ENCODE assay signal across 8 mouse cellular contexts in genomic region chr8:35193771-35194170, GRCm38 (mm10).
DNase-seq lines count a peak whose midpoint lies in the region; ATAC-seq and TF ChIP-seq lines count a peak whose summit lies in the region.

No protein-coding gene starts in this region.

- H3K4me1 ChIP-seq in lung, embryonic 14.5 days (ENCODE audit: insufficient read depth) = 0 out of 2 replicates have a peak, but pooled peaks cover 3% of the 10 kb centered on the region
- peaks cover 7% of the 10 kb centered on the region for H3K4me1 ChIP-seq in heart, embryonic 15.5 days (replicated peaks)

- no peaks in the 10 kb centered on the region for H3K27me3 ChIP-seq in lung, embryonic 14.5 days (ENCODE audit: insufficient read depth, low read length)
- no peaks in the 10 kb centered on the region for H3K27me3 ChIP-seq in heart, embryonic 15.5 days

- 12% methylated on average over 1 of the region's 1 CpGs for WGBS in lung, embryonic 14.5 days
- 23% methylated on average over 1 of the region's 1 CpGs for WGBS in heart, embryonic 15.5 days

- H3K4me2 ChIP-seq in lung, embryonic 14.5 days = no peak overlapping the region
- H3K4me2 ChIP-seq in heart, embryonic 15.5 days = no peak overlapping the region

- no peaks in the 10 kb centered on the region for H3K36me3 ChIP-seq in lung, embryonic 14.5 days (ENCODE audit: insufficient read depth)
- H3K36me3 ChIP-seq in heart, embryonic 15.5 days = no peaks in the 10 kb centered on the region

- no peaks in the 10 kb centered on the region for H3K9me3 ChIP-seq in lung, embryonic 14.5 days (ENCODE audit: low read depth, low read length)
- no peaks in the 10 kb centered on the region for H3K9me3 ChIP-seq in heart, embryonic 15.5 days (replicated peaks)

- H3K4me3 ChIP-seq in lung, embryonic 14.5 days (ENCODE audit: low read depth, low read length) = no peak overlapping the region
- no peak overlapping the region for H3K4me3 ChIP-seq in heart, embryonic 15.5 days

- no peak overlapping the region for H3K27ac ChIP-seq in lung, embryonic 14.5 days (ENCODE audit: low read depth)
- H3K27ac ChIP-seq in heart, embryonic 15.5 days = 0 out of 2 replicates have a peak overlapping the region, but pooled peaks have one; percentile 9

- peak; percentile 87 for ATAC-seq in lung, embryonic 14.5 days (ENCODE audit: insufficient read depth)
- ATAC-seq in heart, embryonic 15.5 days (replicated peaks; ENCODE audit: insufficient number of reproducible peaks, insufficient read depth, low FRiP score, low read depth) = peak; percentile 67

- TF ChIP-seq CTCF in lung, embryonic 14.5 days (IDR thresholded peaks at IDR 0.05; ENCODE audit: low read depth) = peak; percentile 60

- no peak overlapping the region for H3K9ac ChIP-seq in lung, embryonic 14.5 days
- no peak overlapping the region for H3K9ac ChIP-seq in heart, embryonic 15.5 days

- DNase-seq in embryo, embryonic 10.5 days (ENCODE audit: low spot score) = peak; percentile 24
- DNase-seq in embryo, embryonic 9.5 days (ENCODE audit: extremely low spot score) = no peak
- DNase-seq in lung, embryonic 14.5 days = peak; percentile 88
- no peak for DNase-seq in lung, postnatal 25 days (ENCODE audit: low spot score)
- DNase-seq in lung, postnatal 10 days = peak; percentile 64
- no peak for DNase-seq in spleen, adult 18-20 months
- DNase-seq in spleen, postnatal 36 days (ENCODE audit: low spot score in 2 of 2) = no peak

Comparison
In these comparisons a context has a peak if more than half of its experiments do, and no peak if none do; other contexts are left out.
1. DNase-seq: peak in embryo, embryonic 10.5 days (single experiment), lung, embryonic 14.5 days (single experiment) and lung, postnatal 10 days (single experiment); none in embryo, embryonic 9.5 days (single experiment), lung, postnatal 25 days (single experiment), spleen, adult 18-20 months (0 of 2) and spleen, postnatal 36 days (0 of 2).